Mouse (Mus musculus) T-helper 17 cell (primary cell): ENCODE data around the gene Gipc3.

Experiments
- in situ Hi-C, 2 experiments: fragments of 300-600 bp; cut with MboI, MseI; formaldehyde crosslinking; loops; 1 replicate in 1 of 2; 2 replicates in 1 of 2; pipeline ENCODE4 v1.15.1; 2025; ENCODE audit warnings: high pct_unique_total_duplicates in 2 of 2

Gene Gipc3

GRCm38 (mm10) chr10:81323141-81323775 lies 19.8 kb downstream of the Gipc3 start:
- in situ Hi-C loops: loop anchor here in 1 of 2 experiments (5.0 kb wide), 1 partner anchor 36 kb away; no protein-coding TSS in a partner anchor

GRCm38 (mm10) chr10:81322444-81322843 lies 20.6 kb downstream of the Gipc3 start:
- in situ Hi-C loops: loop anchor here in 1 of 2 experiments (5.0 kb wide), 1 partner anchor 35 kb away; no protein-coding TSS in a partner anchor

GRCm38 (mm10) chr10:81321436-81321835 lies 21.6 kb downstream of the Gipc3 start:
- in situ Hi-C loops: loop anchor here in 1 of 2 experiments (5.0 kb wide), 1 partner anchor 34 kb away; no protein-coding TSS in a partner anchor

GRCm38 (mm10) chr10:81320550-81321347 lies 22.3 kb downstream of the Gipc3 start, which contains the start of gene Cactin:
Gene Cactin, plus strand, starts transcription at chr10:81321103.
- in situ Hi-C loops: loop anchor here in 1 of 2 experiments (5.0 kb wide), 1 partner anchor 33 kb away; no protein-coding TSS in a partner anchor

GRCm38 (mm10) chr10:81319741-81320549 lies 23.1 kb downstream of the Gipc3 start:
- in situ Hi-C loops: loop anchor here in 1 of 2 experiments (5.0 kb wide), 1 partner anchor 33 kb away; no protein-coding TSS in a partner anchor

GRCm38 (mm10) chr10:81319330-81319699 lies 23.8 kb downstream of the Gipc3 start:
- in situ Hi-C loops: no loop called here

GRCm38 (mm10) chr10:81318589-81319329 lies 24.3 kb downstream of the Gipc3 start:
- in situ Hi-C loops: no loop called here

- in situ Hi-C loops: no loop called here
Observed at GRCm38 (mm10) chr10:81317273-81317672, 25.8 kb downstream of the Gipc3 start.

- in situ Hi-C loops: no loop called here
Observed at GRCm38 (mm10) chr10:81316338-81317060, 26.6 kb downstream of the Gipc3 start.

- in situ Hi-C loops: no loop called here
Observed at GRCm38 (mm10) chr10:81315587-81315986, 27.5 kb downstream of the Gipc3 start.

- in situ Hi-C loops: no loop called here
Observed at GRCm38 (mm10) chr10:81314201-81314600, 28.9 kb downstream of the Gipc3 start.

GRCm38 (mm10) chr10:81313581-81313980 lies 29.5 kb downstream of the Gipc3 start:
- in situ Hi-C loops: no loop called here

GRCm38 (mm10) chr10:81309571-81309970 lies 33.5 kb downstream of the Gipc3 start:
- in situ Hi-C loops: no loop called here

GRCm38 (mm10) chr10:81306837-81307682 lies 36.0 kb downstream of the Gipc3 start:
- in situ Hi-C loops: no loop called here

- in situ Hi-C loops: no loop called here
Observed at GRCm38 (mm10) chr10:81306173-81306668, 36.8 kb downstream of the Gipc3 start.

- in situ Hi-C loops: no loop called here
Observed at GRCm38 (mm10) chr10:81305663-81306062, 37.4 kb downstream of the Gipc3 start.

GRCm38 (mm10) chr10:81304597-81305238 lies 38.3 kb downstream of the Gipc3 start:
- in situ Hi-C loops: loop anchor here in 1 of 2 experiments (5.0 kb wide), 1 partner anchor 43 kb away; no protein-coding TSS in a partner anchor

GRCm38 (mm10) chr10:81303761-81304160 lies 39.3 kb downstream of the Gipc3 start:
- in situ Hi-C loops: loop anchor here in 1 of 2 experiments (5.0 kb wide), 1 partner anchor 44 kb away; no protein-coding TSS in a partner anchor
